In the genomic region with DNA sequence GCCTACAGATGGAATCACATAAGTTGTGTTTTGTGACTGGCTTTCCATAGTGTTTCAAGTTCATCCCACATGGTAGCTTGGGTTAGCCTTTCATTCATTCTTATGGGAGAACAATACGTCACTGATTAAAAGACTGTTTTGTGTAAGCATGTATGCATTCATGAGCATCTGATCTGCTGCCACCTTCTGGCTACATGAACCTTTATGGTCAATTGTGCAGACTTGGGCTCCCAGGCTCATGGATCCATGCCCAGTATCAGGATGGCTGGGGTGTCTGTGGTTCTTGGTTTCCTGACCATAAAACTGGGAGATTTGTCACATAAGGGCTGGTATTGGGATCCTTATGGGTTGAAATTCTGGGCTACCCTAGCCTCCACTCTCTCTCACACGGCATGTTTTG, we compare ENCODE assay signal across 24 mouse cellular contexts.
DNase-seq lines count a peak whose midpoint lies in the region; ATAC-seq and TF ChIP-seq lines count a peak whose summit lies in the region.
"Had no signal": no experiment of that assay in that cellular context is flagged by ENCODE, and none has a peak within 500 bp of the region (broad histone marks: within the 10 kb centered on the region; RNA-seq: fewer than 3 reads in every experiment).

No protein-coding gene starts in this region.

- peak; percentile 47 for TF ChIP-seq CTCF in hindbrain, postnatal 0 days (IDR thresholded peaks at IDR 0.05; ENCODE audit: low read depth)
- TF ChIP-seq CTCF in lung, embryonic 14.5 days (IDR thresholded peaks at IDR 0.05; ENCODE audit: low read depth): 0 out of 2 replicates have a peak, but pooled peaks have one; percentile 14

- H3K4me2 ChIP-seq in hindbrain, postnatal 0 days (ENCODE audit: low read depth, low read length): no peak overlapping the region
- H3K4me2 ChIP-seq in lung, embryonic 14.5 days: no peak overlapping the region
- H3K4me2 ChIP-seq: embryonic facial prominence, embryonic 13.5 days; hindbrain, embryonic 13.5 days; liver, embryonic 12.5 days; neural tube, embryonic 13.5 days had no signal

- no peaks in the 10 kb centered on the region for H3K4me1 ChIP-seq in hindbrain, postnatal 0 days (ENCODE audit: insufficient read depth, low read length)
- no peaks in the 10 kb centered on the region for H3K4me1 ChIP-seq in hindbrain, embryonic 10.5 days (replicated peaks)
- H3K4me1 ChIP-seq in lung, embryonic 14.5 days (ENCODE audit: insufficient read depth): no peaks in the 10 kb centered on the region
- H3K4me1 ChIP-seq: forebrain, embryonic 10.5 days; liver, embryonic 12.5 days; midbrain, embryonic 10.5 days; neural tube, embryonic 13.5 days had no signal

- DNase-seq in cerebellum, postnatal 10 days: peak; percentile 62 to 64
- no peak for DNase-seq in cerebellum, postnatal 4 days (ENCODE audit: low spot score in 2 of 2)
- peak; percentile 44 for DNase-seq in hindbrain, postnatal 0 days (ENCODE audit: low spot score)
- no peak for DNase-seq in hindbrain, embryonic 10.5 days (ENCODE audit: low spot score)
- no peak for DNase-seq in lung, embryonic 14.5 days
- DNase-seq in lung, postnatal 36 days: no peak
- DNase-seq in brain, adult 2 months (ENCODE audit: low read depth, low spot score): peak; percentile 65
- no peak for DNase-seq in yolk sac, embryonic 10.5 days (ENCODE audit: low spot score)
- DNase-seq: adrenal gland, postnatal 10 days; cerebellum, adult 11-12 months; kidney, adult 8-10 months; kidney, postnatal 14 days; left cerebral cortex, postnatal 4 days; liver, postnatal 0 days; lung, postnatal 14 days; right cerebral cortex, postnatal 4 days had no signal

- no peak overlapping the region for H3K9ac ChIP-seq in hindbrain, postnatal 0 days (replicated peaks; ENCODE audit: low read length)
- H3K9ac ChIP-seq in lung, embryonic 14.5 days: no peak overlapping the region
- H3K9ac ChIP-seq: embryonic facial prominence, embryonic 13.5 days; hindbrain, embryonic 13.5 days; liver, embryonic 12.5 days; liver, postnatal 0 days; neural tube, embryonic 13.5 days had no signal

- no peak overlapping the region for H3K27ac ChIP-seq in hindbrain, postnatal 0 days
- H3K27ac ChIP-seq in hindbrain, embryonic 10.5 days: no peak overlapping the region
- no peak overlapping the region for H3K27ac ChIP-seq in lung, embryonic 14.5 days (ENCODE audit: low read depth)
- H3K27ac ChIP-seq: embryonic facial prominence, embryonic 13.5 days; forebrain, embryonic 10.5 days; hindbrain, embryonic 13.5 days; liver, embryonic 12.5 days; midbrain, embryonic 10.5 days; neural tube, embryonic 13.5 days had no signal

- H3K27me3 ChIP-seq in hindbrain, postnatal 0 days (ENCODE audit: insufficient read depth, low read length): no peaks in the 10 kb centered on the region
- no peaks in the 10 kb centered on the region for H3K27me3 ChIP-seq in hindbrain, embryonic 10.5 days (ENCODE audit: insufficient read depth, poor library complexity, severe bottlenecking)
- H3K27me3 ChIP-seq in lung, embryonic 14.5 days (ENCODE audit: insufficient read depth, low read length): no peaks in the 10 kb centered on the region
- H3K27me3 ChIP-seq: embryonic facial prominence, embryonic 13.5 days; hindbrain, embryonic 13.5 days; liver, embryonic 12.5 days; neural tube, embryonic 13.5 days had no signal

- no peak for ATAC-seq in hindbrain, postnatal 0 days
- no peak for ATAC-seq in lung, embryonic 14.5 days (ENCODE audit: insufficient read depth)
- ATAC-seq: forebrain, embryonic 16.5 days; liver, embryonic 12.5 days; liver, postnatal 0 days had no signal

- no peaks in the 10 kb centered on the region for H3K36me3 ChIP-seq in hindbrain, postnatal 0 days (ENCODE audit: insufficient read depth, low read length)
- H3K36me3 ChIP-seq in hindbrain, embryonic 10.5 days: no peaks in the 10 kb centered on the region
- no peaks in the 10 kb centered on the region for H3K36me3 ChIP-seq in lung, embryonic 14.5 days (ENCODE audit: insufficient read depth)
- H3K36me3 ChIP-seq: embryonic facial prominence, embryonic 13.5 days; forebrain, embryonic 10.5 days; G1E; hindbrain, embryonic 13.5 days; liver, embryonic 12.5 days; midbrain, embryonic 10.5 days; neural tube, embryonic 13.5 days had no signal

- no peak overlapping the region for H3K4me3 ChIP-seq in hindbrain, postnatal 0 days (ENCODE audit: low read length)
- H3K4me3 ChIP-seq in hindbrain, embryonic 10.5 days: no peak overlapping the region
- no peak overlapping the region for H3K4me3 ChIP-seq in lung, embryonic 14.5 days (ENCODE audit: low read depth, low read length)
- H3K4me3 ChIP-seq: embryonic facial prominence, embryonic 13.5 days; forebrain, embryonic 10.5 days; hindbrain, embryonic 13.5 days; liver, embryonic 12.5 days; midbrain, embryonic 10.5 days; neural tube, embryonic 13.5 days had no signal

- H3K9me3 ChIP-seq in hindbrain, postnatal 0 days (ENCODE audit: low read length): no peaks in the 10 kb centered on the region
- H3K9me3 ChIP-seq in hindbrain, embryonic 10.5 days: peaks cover 11% of the 10 kb centered on the region
- H3K9me3 ChIP-seq in lung, embryonic 14.5 days (ENCODE audit: low read depth, low read length): no peaks in the 10 kb centered on the region
- H3K9me3 ChIP-seq: hindbrain, embryonic 13.5 days had no signal

- 77% methylated on average over 2 of the region's 2 CpGs for WGBS in hindbrain, postnatal 0 days
- WGBS in hindbrain, embryonic 10.5 days: 91% methylated on average over 2 of the region's 2 CpGs
- 93% methylated on average over 2 of the region's 2 CpGs for WGBS in lung, embryonic 14.5 days

Comparison
In these comparisons a context has a peak if more than half of its experiments do, and no peak if none do; other contexts are left out.
1. DNase-seq: peak in cerebellum, postnatal 10 days (2 of 2), hindbrain, postnatal 0 days (single experiment) and brain, adult 2 months (single experiment); none in cerebellum, postnatal 4 days (0 of 2), hindbrain, embryonic 10.5 days (single experiment), lung, embryonic 14.5 days (single experiment), lung, postnatal 36 days (single experiment) and yolk sac, embryonic 10.5 days (single experiment).